Mouse (Mus musculus) lung, postnatal 0 days (tissue): Measurements from ENCODE around the gene Uso1. TPM values are rescaled to one million over a fixed set of nuclear protein-coding genes. Genes with fewer than 3 reads are reported as not detected.

ENCODE experiments used
- ATAC-seq: fragments of 200-750 bp; cut with Nextera tagmentation; 2 replicates; pipeline ENCODE4 v1.8.0; 2017; ENCODE audit warnings: moderate library complexity
- DNase-seq: peaks from one replicate; pipeline ENCODE4 v3.0.0-alpha.2; 2016; ENCODE audit warnings: low spot score
- H3K27ac ChIP-seq: fragments of 300-500 bp; sonication (generic); 2 replicates; pipeline ENCODE4 v1.5.1; 2014; ENCODE audit warnings: antibody characterized with exemption, mild to moderate bottlenecking, low read length, mixed read lengths
- H3K27me3 ChIP-seq: fragments of 300-500 bp; sonication (generic); replicated peaks from 2 replicates; pipeline ENCODE4 v1.6.1; 2014; ENCODE audit warnings: low read length, mixed read lengths; ENCODE audit not compliant: insufficient read depth
- H3K36me3 ChIP-seq: fragments of 300-500 bp; sonication (generic); 2 replicates; pipeline ENCODE4 v1.6.1; 2014; ENCODE audit warnings: low read length, mixed read lengths; ENCODE audit not compliant: insufficient read depth
- H3K4me1 ChIP-seq: fragments of 300-500 bp; sonication (generic); 2 replicates; pipeline ENCODE4 v1.6.1; 2014; ENCODE audit warnings: antibody characterized with exemption, low read depth, low read length, mixed read lengths; ENCODE audit not compliant: insufficient read depth
- H3K4me2 ChIP-seq: fragments of 300-500 bp; sonication (generic); replicated peaks from 2 replicates; pipeline ENCODE4 v1.6.1; 2014; ENCODE audit warnings: low read depth, mild to moderate bottlenecking, low read length, moderate library complexity, mixed read lengths
- H3K4me3 ChIP-seq: fragments of 300-500 bp; sonication (generic); 2 replicates; pipeline ENCODE4 v1.5.1; 2014; ENCODE audit warnings: low read depth, low read length
- H3K9ac ChIP-seq: fragments of 300-500 bp; sonication (generic); replicated peaks from 2 replicates; pipeline ENCODE4 v1.6.1; 2014; ENCODE audit warnings: low read depth, mild to moderate bottlenecking
- H3K9me3 ChIP-seq: fragments of 300-500 bp; sonication (generic); 2 replicates; pipeline ENCODE4 v1.6.1; 2016; ENCODE audit warnings: low read length, mixed read lengths
- CTCF ChIP-seq: IDR thresholded peaks from 2 replicates; pipeline ENCODE4 v1.5.1; 2016; ENCODE audit warnings: antibody characterized with exemption, mild to moderate bottlenecking
- EP300 ChIP-seq: IDR thresholded peaks from 2 replicates; pipeline ENCODE4 v1.6.1; 2016; ENCODE audit warnings: antibody characterized with exemption, mild to moderate bottlenecking, control low read depth
- WGBS: fragments of 180-500 bp; shearing (Covaris S2); extraction: QIAGEN DNeasy Blood & Tissue Kit; methylation state at CpG from one replicate; pipeline ENCODE4 v1.1.7; 2014; 5-methylcytosine and 5-hydroxymethylcytosine counted together
- polyA plus RNA-seq: library from polyadenylated mRNA; unstranded; fragments of >200 nt; fragmentation: Nextera tagmentation; extraction: Ambion mirVana; gene quantifications from 2 replicates; pipeline ENCODE4 v1.2.1, GENCODE M21; 2015

Uso1 gene
- polyA plus RNA-seq, 1 experiment from 2014 or later = 28.8 TPM

GRCm38 (mm10) chr5:92212231-92212630, 74.5 kb downstream of the Uso1 start:
- TF ChIP-seq CTCF = no peak
- TF ChIP-seq EP300 = no peak
- H3K4me2 ChIP-seq = no peak overlapping the region
- no peaks in the 10 kb centered on the region for H3K27me3 ChIP-seq
- no peaks in the 10 kb centered on the region for H3K9me3 ChIP-seq
- WGBS = 93% methylated on average over 4 of the region's 4 CpGs
- H3K9ac ChIP-seq = no peak overlapping the region
- H3K27ac ChIP-seq = no peak overlapping the region
- H3K4me1 ChIP-seq = no peaks in the 10 kb centered on the region
- DNase-seq = no peak
- no peak for ATAC-seq
- no peak overlapping the region for H3K4me3 ChIP-seq
- H3K36me3 ChIP-seq = no peaks in the 10 kb centered on the region

GRCm38 (mm10) chr5:92215308-92215707, 77.6 kb downstream of the Uso1 start, which contains the start of gene U90926:
Gene U90926, minus strand, starts transcription at chr5:92215408.
- Histone ChIP-seq H3K27me3 (no peaks in the 10 kb centered on the region), H3K27ac (no peak within 1 kb of the TSS), H3K9me3 (no peaks in the 10 kb centered on the region), H3K4me1 (no peaks in the 10 kb centered on the region), H3K9ac (no peak within 1 kb of the TSS), H3K4me3 (no peak within 1 kb of the TSS), H3K36me3 (no peaks in the 10 kb centered on the region), H3K4me2 (no peak within 1 kb of the TSS)
- WGBS = 86% methylated on average over 4 of the region's 4 CpGs
- TF ChIP-seq EP300 (no peak), CTCF (no peak)
- ATAC-seq = no peak
- no peak for DNase-seq

DNA sequence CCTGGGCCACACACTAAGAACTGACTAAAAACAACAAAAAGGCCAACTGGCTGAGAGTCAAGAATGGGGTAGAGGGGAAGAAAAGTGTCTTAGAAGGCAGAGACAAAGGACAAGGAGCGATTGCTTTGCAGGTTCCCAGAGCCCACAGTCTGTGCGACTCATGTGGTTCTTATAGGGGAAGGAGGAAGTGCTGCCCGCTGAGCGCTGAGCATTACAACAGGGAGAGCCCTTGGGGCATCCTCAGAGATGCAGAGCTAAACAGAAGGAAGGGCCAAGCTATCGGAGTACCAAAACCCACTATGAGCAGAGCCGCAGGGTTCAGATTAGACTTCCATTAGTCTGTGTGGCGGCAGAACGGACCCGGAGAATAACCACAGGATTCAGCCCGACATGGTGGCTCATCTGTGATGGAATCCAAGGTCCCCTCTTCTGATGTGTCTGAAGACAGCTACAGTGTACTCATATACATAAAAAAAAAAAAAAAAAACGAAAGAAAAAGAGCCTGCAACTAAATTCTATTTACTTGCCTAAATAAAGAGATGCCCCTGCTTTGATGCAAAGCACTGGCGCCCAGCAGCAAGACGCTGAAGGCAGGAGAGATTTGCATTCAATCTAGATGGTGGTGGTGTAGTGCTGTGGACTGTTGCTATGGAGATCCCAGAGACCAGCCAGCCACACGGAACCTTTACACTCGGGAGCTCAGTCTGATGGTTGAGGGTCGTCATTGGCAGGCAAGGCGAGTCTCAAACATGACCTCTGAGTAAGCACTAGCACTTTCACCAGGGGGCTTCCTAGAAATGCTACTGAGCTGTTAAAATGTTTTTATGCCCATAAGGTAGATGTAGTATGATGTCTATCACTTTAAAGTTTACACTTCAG, 81.4 kb downstream of the Uso1 start:
- no peak overlapping the region for H3K27ac ChIP-seq
- ATAC-seq = no peak
- 55% methylated on average over 17 of the region's 17 CpGs for WGBS

DNA sequence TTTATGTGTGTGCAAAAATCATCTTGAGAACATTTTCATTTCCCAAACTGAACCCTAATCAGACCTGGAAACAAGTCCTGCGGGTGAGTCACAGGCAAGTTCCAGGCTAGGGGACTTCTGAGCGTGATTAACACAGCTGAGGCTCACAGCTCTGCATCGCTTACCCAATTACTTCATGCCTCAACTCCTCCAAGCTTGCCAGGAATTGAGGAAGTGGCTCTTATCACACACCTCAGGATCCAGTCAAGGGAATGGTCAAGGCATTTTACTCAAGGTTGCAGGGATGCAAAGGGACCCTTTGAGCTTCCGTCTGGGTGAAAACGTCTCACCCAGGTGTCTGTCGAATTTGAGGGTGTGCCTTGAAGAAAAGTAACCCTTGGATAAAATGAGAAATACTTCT, 82.1 kb downstream of the Uso1 start:
- Histone ChIP-seq H3K4me2 (no peak overlapping the region), H3K27ac (no peak overlapping the region), H3K9ac (no peak overlapping the region), H3K9me3 (no peaks in the 10 kb centered on the region), H3K4me3 (no peak overlapping the region), H3K27me3 (no peaks in the 10 kb centered on the region), H3K36me3 (no peaks in the 10 kb centered on the region), H3K4me1 (no peaks in the 10 kb centered on the region)
- DNase-seq (peak; percentile 41), ATAC-seq (peak; percentile 85)
- WGBS = 43% methylated on average over 6 of the region's 6 CpGs
- TF ChIP-seq CTCF (no peak), EP300 (0 out of 2 replicates have a peak, but pooled peaks have one; percentile 28)

More for the DNA sequence above, 81.4 kb downstream of the Uso1 start:
- Histone ChIP-seq H3K27me3 (no peaks in the 10 kb centered on the region), H3K4me2 (no peak overlapping the region), H3K9ac (no peak overlapping the region), H3K9me3 (no peaks in the 10 kb centered on the region), H3K4me1 (no peaks in the 10 kb centered on the region), H3K36me3 (no peaks in the 10 kb centered on the region), H3K4me3 (no peak overlapping the region)
- no peak for TF ChIP-seq EP300
- TF ChIP-seq CTCF = no peak
- no peak for DNase-seq

DNA sequence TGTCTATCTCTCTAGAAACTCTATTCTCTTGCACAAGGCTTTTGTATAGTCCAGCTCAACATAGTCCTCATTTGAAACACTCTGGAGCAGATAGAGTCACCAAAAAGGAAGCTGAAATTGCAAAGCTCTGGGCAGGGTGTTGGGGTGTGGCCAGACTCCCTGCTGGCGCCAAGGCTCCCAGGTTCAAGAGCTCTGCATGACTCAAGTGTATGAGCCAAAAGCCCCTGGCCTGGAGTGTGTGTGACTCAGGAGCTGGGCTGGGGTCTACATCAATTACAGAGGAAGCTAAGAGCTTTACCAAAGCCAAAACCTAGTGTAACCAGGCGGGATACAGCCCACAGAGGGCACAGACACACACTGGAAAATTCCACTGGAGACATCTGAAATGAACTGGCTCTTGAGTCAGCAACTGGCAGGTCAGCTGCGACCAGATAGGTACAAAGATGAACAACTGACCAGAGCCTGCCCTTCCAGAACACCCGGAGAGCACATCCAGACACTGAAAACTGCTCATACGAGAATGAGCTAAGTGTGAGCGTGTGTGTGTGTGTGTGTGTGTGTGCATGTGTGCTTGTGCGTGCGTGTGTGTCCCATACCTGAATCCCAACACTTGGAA, 82.7 kb downstream of the Uso1 start:
- peak; percentile 86 for ATAC-seq

DNA sequence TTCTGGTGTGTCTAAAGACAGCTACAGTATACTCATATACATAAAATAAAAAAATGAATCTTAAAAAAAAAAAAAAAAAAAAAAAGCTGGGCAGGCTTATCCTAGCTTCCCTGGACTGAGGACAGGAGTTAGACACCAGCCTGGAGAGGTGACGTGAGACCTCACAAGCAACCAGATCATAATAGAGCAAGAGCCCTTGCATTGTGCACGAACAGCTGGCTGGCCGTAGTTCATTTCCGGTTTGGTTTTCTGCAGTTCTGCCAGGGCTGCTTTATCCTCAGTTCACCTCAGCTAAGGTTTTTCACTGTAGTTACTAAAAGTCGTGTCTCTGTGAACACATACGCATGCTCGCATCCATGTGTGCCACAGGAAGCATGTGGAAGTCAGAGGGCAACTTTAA, 90.0 kb downstream of the Uso1 start:
- H3K4me1 ChIP-seq = no peaks in the 10 kb centered on the region
- H3K9me3 ChIP-seq = no peaks in the 10 kb centered on the region
- H3K36me3 ChIP-seq = no peaks in the 10 kb centered on the region
- no peak overlapping the region for H3K9ac ChIP-seq
- ATAC-seq (no peak), DNase-seq (no peak)
- H3K27ac ChIP-seq = no peak overlapping the region
- H3K27me3 ChIP-seq = no peaks in the 10 kb centered on the region
- TF ChIP-seq EP300 (no peak), CTCF (no peak)
- no peak overlapping the region for H3K4me2 ChIP-seq
- 72% methylated on average over 7 of the region's 7 CpGs for WGBS
- H3K4me3 ChIP-seq = no peak overlapping the region

More for the DNA sequence above, 82.7 kb downstream of the Uso1 start:
- Histone ChIP-seq H3K4me3 (no peak overlapping the region), H3K4me1 (no peaks in the 10 kb centered on the region), H3K36me3 (no peaks in the 10 kb centered on the region), H3K4me2 (no peak overlapping the region), H3K27ac (no peak overlapping the region), H3K9ac (no peak overlapping the region), H3K9me3 (no peaks in the 10 kb centered on the region), H3K27me3 (no peaks in the 10 kb centered on the region)
- DNase-seq = peak; percentile 29
- 76% methylated on average over 8 of the region's 8 CpGs for WGBS
- no peak for TF ChIP-seq EP300
- TF ChIP-seq CTCF = no peak
